In genomic region chr11:74650576-74651100, GRCm38 (mm10) we compare ENCODE assay signal across 8 mouse cellular contexts. TPM values are rescaled to one million over a fixed set of nuclear protein-coding genes. Genes with fewer than 3 reads are reported as not detected.
DNase-seq lines count a peak whose midpoint lies in the region; ATAC-seq and TF ChIP-seq lines count a peak whose summit lies in the region.

No protein-coding gene starts in this region.

- no peaks in the 10 kb centered on the region for H3K9me3 ChIP-seq in heart, embryonic 13.5 days
- H3K9me3 ChIP-seq in ES-E14 (ENCODE audit: control insufficient read depth, insufficient read depth, low read depth, low read length): no peaks in the 10 kb centered on the region
- no peaks in the 10 kb centered on the region for H3K9me3 ChIP-seq in heart, postnatal 0 days (replicated peaks; ENCODE audit: control insufficient read depth, low read length)

- in situ Hi-C loops in ES-E14 (cut with MboI; ENCODE audit: low sequenced_read_pairs in 2 of 2, unreplicated experiment in 2 of 2): loop anchor here in 1 of 2 experiments (25.0 kb wide), 1 partner anchor 837 kb away; the partner anchor contains the start of gene Prpf8

- peak overlapping the region; percentile 82 for H3K4me3 ChIP-seq in heart, embryonic 13.5 days
- peak overlapping the region; percentile 90 to 94 for H3K4me3 ChIP-seq in ES-E14 (ENCODE audit: insufficient read depth in 1 of 2, low read depth in 1 of 2, low read length in 2 of 2, poor library complexity in 1 of 2, severe bottlenecking in 1 of 2)
- peak overlapping the region; percentile 99 for H3K4me3 ChIP-seq in heart, postnatal 0 days (ENCODE audit: low read depth, low read length)
- H3K4me3 ChIP-seq in macrophage (ENCODE audit: inconsistent target): peak overlapping the region; percentile 54

- TF ChIP-seq EP300 in heart, postnatal 0 days (IDR thresholded peaks at IDR 0.05; ENCODE audit: low read depth): no peak

- peaks cover 11% of the 10 kb centered on the region for H3K36me3 ChIP-seq in heart, embryonic 13.5 days
- peaks cover 5% of the 10 kb centered on the region; the same call in 1 of the 2 replicates for H3K36me3 ChIP-seq in ES-E14 (ENCODE audit: control insufficient read depth, insufficient read depth, low read length, poor library complexity, severe bottlenecking)
- no peaks in the 10 kb centered on the region for H3K36me3 ChIP-seq in heart, postnatal 0 days (replicated peaks; ENCODE audit: control insufficient read depth, insufficient read depth, low read length)
- H3K36me3 ChIP-seq in macrophage (ENCODE audit: inconsistent target): no peaks in the 10 kb centered on the region

- peaks cover 64% of the 10 kb centered on the region for H3K4me1 ChIP-seq in heart, embryonic 13.5 days
- peaks cover 9 to 26% of the 10 kb centered on the region in 2 experiments for H3K4me1 ChIP-seq in ES-E14 (ENCODE audit: control insufficient read depth in 2 of 2, insufficient read depth in 2 of 2, low read length in 2 of 2, poor library complexity in 1 of 2)
- peaks cover 40% of the 10 kb centered on the region for H3K4me1 ChIP-seq in heart, postnatal 0 days (ENCODE audit: control insufficient read depth, insufficient read depth)

- H3K27me3 ChIP-seq in heart, embryonic 13.5 days (replicated peaks): no peaks in the 10 kb centered on the region
- no peaks in the 10 kb centered on the region for H3K27me3 ChIP-seq in heart, postnatal 0 days (ENCODE audit: control insufficient read depth, insufficient read depth, low read length)

- peak overlapping the region; percentile 97 for H3K9ac ChIP-seq in heart, embryonic 13.5 days
- H3K9ac ChIP-seq in ES-E14 (ENCODE audit: insufficient read depth, low read depth, low read length, poor library complexity, severe bottlenecking): peak overlapping the region; percentile 94
- peak overlapping the region; percentile 97 for H3K9ac ChIP-seq in heart, postnatal 0 days (replicated peaks; ENCODE audit: low read depth, low read length)

- TF ChIP-seq CTCF in heart, postnatal 0 days (IDR thresholded peaks at IDR 0.05; ENCODE audit: low read depth): no peak

- ATAC-seq in heart, embryonic 13.5 days (ENCODE audit: extremely low read depth, insufficient number of reproducible peaks, low FRiP score, low TSS enrichment): no peak
- ATAC-seq in heart, postnatal 0 days (ENCODE audit: insufficient read depth, low read depth): no peak
- no peak for ATAC-seq in activated CD4-positive, CD25-positive, alpha-beta regulatory T cell, adult 4 months

- H3K27ac ChIP-seq in heart, embryonic 13.5 days (replicated peaks): peak overlapping the region; percentile 91
- H3K27ac ChIP-seq in ES-E14 (ENCODE audit: insufficient read depth, low read depth, low read length, poor library complexity, severe bottlenecking): no peak overlapping the region
- H3K27ac ChIP-seq in heart, postnatal 0 days (ENCODE audit: low read depth): peak overlapping the region; percentile 94
- peak overlapping the region; percentile 34 for H3K27ac ChIP-seq in macrophage

- 33% methylated on average over 4 of the region's 4 CpGs for WGBS in heart, embryonic 13.5 days
- WGBS in heart, postnatal 0 days: 27% methylated on average over 4 of the region's 4 CpGs
- 71% methylated on average over 4 of the region's 4 CpGs for WGBS in macrophage (ENCODE audit: missing documents)

- peak overlapping the region; percentile 87 for H3K4me2 ChIP-seq in heart, embryonic 13.5 days
- H3K4me2 ChIP-seq in heart, postnatal 0 days (ENCODE audit: low read depth, low read length): peak overlapping the region; percentile 96

- no peak for DNase-seq in heart, adult 9 months (ENCODE audit: low spot score in 2 of 2)
- no peak for DNase-seq in ES-E14 (ENCODE audit: low read depth, low spot score)
- no peak for DNase-seq in heart, postnatal 0 days (ENCODE audit: low spot score)
- DNase-seq in natural killer cell, adult 2 months (ENCODE audit: low spot score in 2 of 2): no peak
- DNase-seq in gastrocnemius, adult 18-20 months (ENCODE audit: low spot score): no peak

- peaks cover 60% of the 10 kb centered on the region for H3K79me2 ChIP-seq in macrophage (ENCODE audit: inconsistent target)

TF ChIP-seq in ES-E14, 5 proteins besides CTCF, POLR2A, EP300 and RAD21:
- TF ChIP-seq ZNF384 (IDR thresholded peaks at IDR 0.05; ENCODE audit: low read depth, low read length): no peak
- no peak for TF ChIP-seq MAFK (IDR thresholded peaks at IDR 0.05; ENCODE audit: insufficient read depth, low read depth, low read length)
- TF ChIP-seq ZC3H11A (IDR thresholded peaks at IDR 0.05; ENCODE audit: borderline replicate concordance, low read depth, low read length): no peak
- no peak for TF ChIP-seq CHD2 (IDR thresholded peaks at IDR 0.05; ENCODE audit: low read depth, low read length)
- TF ChIP-seq HCFC1 (IDR thresholded peaks at IDR 0.05; ENCODE audit: borderline replicate concordance, insufficient read depth, low read length): no peak

RNA-seq across cellular contexts. Expression of gene Cluh, which starts 1.3 kb away (rescaled TPM):
- 45.9 and 47.2 TPM in 2 replicates for polyA plus RNA-seq in heart, embryonic 13.5 days (2015; fragmentation: Nextera tagmentation; extraction: Ambion mirVana)
- 73.5 and 92.9 TPM in 2 replicates for total RNA-seq in ES-E14 (2012; rRNA removed)
- total RNA-seq in heart, postnatal 0 days (2014; rRNA removed; ENCODE audit: low replicate concordance): 241 and 291 TPM in 2 replicates
- polyA plus RNA-seq in heart, postnatal 0 days (2015; fragmentation: Nextera tagmentation; extraction: Ambion mirVana): 52.7 and 61.4 TPM in 2 replicates
- 100 to 1,000 TPM in 2 of 26 experiments, 10 to 100 TPM in 24; 15.5 to 109 (median 53.9) TPM for total RNA-seq in macrophage (2018; cell fraction: chromatin; rRNA removed)
- 10 to 100 TPM; 17.7 to 36.8 (median 27.9) TPM for total RNA-seq in macrophage (2018; cell fraction: cytosol; rRNA removed)
- total RNA-seq in macrophage (2018; cell fraction: nucleus; rRNA removed): 10 to 100 TPM; 17.6 to 92.7 (median 33.5) TPM
- polyA plus RNA-seq in macrophage (2018): 22.2 to 42.3 TPM (median 23.6 TPM) in 3 replicates
- polyA plus RNA-seq in activated CD4-positive, CD25-positive, alpha-beta regulatory T cell, adult 4 months (2017; shearing (Covaris generic)): 1 to 10 TPM; 6.8 to 8.1 TPM
- 10 to 100 TPM; 90.2 to 100.0 TPM for total RNA-seq in gastrocnemius, adult 18-20 months (2021)

RNA-seq across cellular contexts. Expression of gene Ccdc92b, which starts 31.2 kb away (rescaled TPM):
- 0.71 and 0.96 TPM in 2 replicates for polyA plus RNA-seq in heart, embryonic 13.5 days (2015; fragmentation: Nextera tagmentation; extraction: Ambion mirVana)
- 1.8 and 3.3 TPM in 2 replicates for total RNA-seq in ES-E14 (2012; rRNA removed)
- 0.08 TPM in 1 of 2 replicates, not detected in the other for total RNA-seq in heart, postnatal 0 days (2014; rRNA removed; ENCODE audit: low replicate concordance)
- polyA plus RNA-seq in heart, postnatal 0 days (2015; fragmentation: Nextera tagmentation; extraction: Ambion mirVana): 0.49 and 0.63 TPM in 2 replicates
- total RNA-seq in macrophage (2018; cell fraction: chromatin; rRNA removed): 1 to 10 TPM in 4 of 26 experiments, under 1 TPM in 7, not detected in 15; 0.16 to 2.1 (median 0.87) TPM
- under 1 TPM in 25 of 26 experiments, not detected in 1; 0.03 to 0.24 (median 0.06) TPM for total RNA-seq in macrophage (2018; cell fraction: cytosol; rRNA removed)
- 1 to 10 TPM in 2 of 26 experiments, under 1 TPM in 12, not detected in 12; 0.11 to 2.4 (median 0.45) TPM for total RNA-seq in macrophage (2018; cell fraction: nucleus; rRNA removed)
- polyA plus RNA-seq in macrophage (2018): 0.13 to 0.20 TPM in 2 of 3 replicates, not detected in the other
- not detected for polyA plus RNA-seq in activated CD4-positive, CD25-positive, alpha-beta regulatory T cell, adult 4 months (2017; shearing (Covaris generic))
- under 1 TPM; 0.05 TPM for total RNA-seq in gastrocnemius, adult 18-20 months (2021)

RNA-seq across cellular contexts. Expression of gene Rap1gap2, which starts 39.9 kb away (rescaled TPM):
- polyA plus RNA-seq in heart, embryonic 13.5 days (2015; fragmentation: Nextera tagmentation; extraction: Ambion mirVana): 3.1 and 4.0 TPM in 2 replicates
- total RNA-seq in ES-E14 (2012; rRNA removed): 2.0 and 2.7 TPM in 2 replicates
- 16.5 and 34.4 TPM in 2 replicates for total RNA-seq in heart, postnatal 0 days (2014; rRNA removed; ENCODE audit: low replicate concordance)
- 3.8 and 5.6 TPM in 2 replicates for polyA plus RNA-seq in heart, postnatal 0 days (2015; fragmentation: Nextera tagmentation; extraction: Ambion mirVana)
- total RNA-seq in macrophage (2018; cell fraction: chromatin; rRNA removed): 1 to 10 TPM in 15 of 26 experiments, under 1 TPM in 11; 0.12 to 3.0 (median 1.2) TPM
- 1 to 10 TPM in 5 of 26 experiments, under 1 TPM in 21; 0.31 to 1.5 (median 0.73) TPM for total RNA-seq in macrophage (2018; cell fraction: cytosol; rRNA removed)
- 1 to 10 TPM in 14 of 26 experiments, under 1 TPM in 12; 0.40 to 2.4 (median 1.1) TPM for total RNA-seq in macrophage (2018; cell fraction: nucleus; rRNA removed)
- 0.27 to 0.59 TPM (median 0.37 TPM) in 3 replicates for polyA plus RNA-seq in macrophage (2018)
- 1 to 10 TPM; 3.3 to 4.1 TPM for polyA plus RNA-seq in activated CD4-positive, CD25-positive, alpha-beta regulatory T cell, adult 4 months (2017; shearing (Covaris generic))
- total RNA-seq in gastrocnemius, adult 18-20 months (2021): 1 to 10 TPM; 5.1 to 6.7 TPM
